Mouse (Mus musculus): Measurements from ENCODE around the gene Dcpp1. TPM values are rescaled to one million over a fixed set of nuclear protein-coding genes. Genes with fewer than 3 reads are reported as not detected.

Gene Dcpp1
- polyA plus RNA-seq, 1 experiment from 2014 or later = not detected

DNA sequence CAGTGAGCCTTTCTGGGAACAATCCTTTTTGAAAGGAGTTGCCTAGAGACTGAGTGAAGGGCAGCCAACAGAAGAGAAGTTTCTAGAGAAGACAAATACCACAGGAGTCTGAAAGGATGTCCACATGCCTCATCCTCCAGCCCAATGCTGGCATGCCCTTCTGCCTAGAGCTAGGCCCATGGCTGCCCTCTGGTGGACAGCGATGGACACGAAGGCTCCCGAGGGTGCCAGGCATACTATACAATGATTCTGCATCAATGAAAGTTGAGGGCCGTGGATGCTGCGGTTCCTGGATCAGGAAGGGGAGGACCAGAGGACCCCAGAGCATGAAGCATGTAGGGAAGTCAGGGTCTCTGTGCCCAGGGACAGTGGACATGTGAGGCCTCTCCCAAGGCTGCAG is 27.4 kb upstream of the Dcpp1 start:
- ATAC-seq (replicated peaks; ENCODE audit: low FRiP score) = no peak; the same call in 1 of the 2 replicates
- H3K27me3 ChIP-seq (ENCODE audit: control insufficient read depth, insufficient read depth, low read length) = no peaks in the 10 kb centered on the region
- H3K36me3 ChIP-seq (ENCODE audit: control insufficient read depth, insufficient read depth, low read length) = no peaks in the 10 kb centered on the region
- H3K4me2 ChIP-seq (ENCODE audit: low read depth, low read length, severe bottlenecking) = no peak overlapping the region
- H3K27ac ChIP-seq (ENCODE audit: low read depth, low read length) = no peak overlapping the region
- WGBS = 41% methylated on average over 5 of the region's 5 CpGs
- H3K4me1 ChIP-seq (replicated peaks; ENCODE audit: control insufficient read depth, insufficient read depth, low read length) = no peaks in the 10 kb centered on the region
- H3K9ac ChIP-seq (ENCODE audit: low read length) = no peak overlapping the region
- H3K9me3 ChIP-seq (ENCODE audit: control insufficient read depth, low read length) = no peaks in the 10 kb centered on the region
- DNase-seq (ENCODE audit: low spot score) = peak; percentile 75
- no peak overlapping the region for H3K4me3 ChIP-seq (ENCODE audit: low read depth, low read length)

GRCm38 (mm10) chr17:23854229-23854765 is 26.4 kb upstream of the Dcpp1 start:
- no peak for ATAC-seq (replicated peaks; ENCODE audit: low FRiP score)
- Histone ChIP-seq H3K27me3 (ENCODE audit: control insufficient read depth, insufficient read depth, low read length) (no peaks in the 10 kb centered on the region), H3K27ac (ENCODE audit: low read depth, low read length) (no peak overlapping the region), H3K4me3 (ENCODE audit: low read depth, low read length) (no peak overlapping the region), H3K36me3 (ENCODE audit: control insufficient read depth, insufficient read depth, low read length) (no peaks in the 10 kb centered on the region), H3K9me3 (ENCODE audit: control insufficient read depth, low read length) (no peaks in the 10 kb centered on the region), H3K9ac (ENCODE audit: low read length) (no peak overlapping the region), H3K4me2 (ENCODE audit: low read depth, low read length, severe bottlenecking) (no peak overlapping the region), H3K4me1 (replicated peaks; ENCODE audit: control insufficient read depth, insufficient read depth, low read length) (no peaks in the 10 kb centered on the region)
- WGBS = 89% methylated on average over 10 of the region's 10 CpGs
- no peak for DNase-seq (ENCODE audit: low spot score)

GRCm38 (mm10) chr17:23857193-23857592 is 23.5 kb upstream of the Dcpp1 start:
- Histone ChIP-seq H3K9ac (ENCODE audit: low read length) (no peak overlapping the region), H3K27me3 (ENCODE audit: control insufficient read depth, insufficient read depth, low read length) (no peaks in the 10 kb centered on the region), H3K4me2 (ENCODE audit: low read depth, low read length, severe bottlenecking) (no peak overlapping the region), H3K36me3 (ENCODE audit: control insufficient read depth, insufficient read depth, low read length) (no peaks in the 10 kb centered on the region), H3K4me1 (replicated peaks; ENCODE audit: control insufficient read depth, insufficient read depth, low read length) (no peaks in the 10 kb centered on the region), H3K4me3 (ENCODE audit: low read depth, low read length) (no peak overlapping the region), H3K27ac (ENCODE audit: low read depth, low read length) (no peak overlapping the region), H3K9me3 (ENCODE audit: control insufficient read depth, low read length) (no peaks in the 10 kb centered on the region)
- 90% methylated on average over 6 of the region's 6 CpGs for WGBS
- DNase-seq (ENCODE audit: low spot score) (no peak), ATAC-seq (replicated peaks; ENCODE audit: low FRiP score) (no peak)

GRCm38 (mm10) chr17:23857913-23858312 is 22.8 kb upstream of the Dcpp1 start:
- WGBS = 92% methylated on average over 2 of the region's 2 CpGs
- Histone ChIP-seq H3K9me3 (ENCODE audit: control insufficient read depth, low read length) (no peaks in the 10 kb centered on the region), H3K36me3 (ENCODE audit: control insufficient read depth, insufficient read depth, low read length) (no peaks in the 10 kb centered on the region), H3K27ac (ENCODE audit: low read depth, low read length) (no peak overlapping the region), H3K4me1 (replicated peaks; ENCODE audit: control insufficient read depth, insufficient read depth, low read length) (no peaks in the 10 kb centered on the region), H3K27me3 (ENCODE audit: control insufficient read depth, insufficient read depth, low read length) (no peaks in the 10 kb centered on the region), H3K4me3 (ENCODE audit: low read depth, low read length) (no peak overlapping the region), H3K4me2 (ENCODE audit: low read depth, low read length, severe bottlenecking) (no peak overlapping the region), H3K9ac (ENCODE audit: low read length) (no peak overlapping the region)
- ATAC-seq (replicated peaks; ENCODE audit: low FRiP score) (no peak), DNase-seq (ENCODE audit: low spot score) (no peak)

DNA sequence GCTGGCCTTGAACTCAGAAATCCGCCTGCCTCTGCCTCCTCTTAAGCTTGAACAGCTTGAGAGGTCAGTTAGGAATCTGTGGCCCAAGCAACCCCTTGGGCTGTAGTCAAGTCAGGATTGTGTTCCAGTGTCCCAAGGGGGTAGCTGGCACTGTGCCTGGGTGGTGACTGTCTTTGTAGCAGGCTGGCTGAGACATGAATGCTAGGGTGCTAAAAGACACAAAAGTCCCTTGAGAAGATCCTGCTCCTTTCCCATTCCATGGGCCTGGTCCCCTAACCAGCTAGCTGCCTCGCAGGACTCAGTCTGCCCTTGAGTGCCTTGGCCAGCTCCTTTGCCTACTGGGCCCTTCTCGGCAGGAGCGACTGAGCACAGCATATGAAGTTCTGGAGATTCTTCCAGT is 17.8 kb upstream of the Dcpp1 start:
- ATAC-seq (replicated peaks; ENCODE audit: low FRiP score) (no peak), DNase-seq (ENCODE audit: low spot score) (no peak)
- H3K27me3 ChIP-seq (ENCODE audit: control insufficient read depth, insufficient read depth, low read length) = no peaks in the 10 kb centered on the region
- no peaks in the 10 kb centered on the region for H3K9me3 ChIP-seq (ENCODE audit: control insufficient read depth, low read length)
- no peak overlapping the region for H3K27ac ChIP-seq (ENCODE audit: low read depth, low read length)
- no peak overlapping the region for H3K4me3 ChIP-seq (ENCODE audit: low read depth, low read length)
- H3K4me1 ChIP-seq (replicated peaks; ENCODE audit: control insufficient read depth, insufficient read depth, low read length) = no peaks in the 10 kb centered on the region
- H3K4me2 ChIP-seq (ENCODE audit: low read depth, low read length, severe bottlenecking) = no peak overlapping the region
- 86% methylated on average over 4 of the region's 4 CpGs for WGBS
- H3K36me3 ChIP-seq (ENCODE audit: control insufficient read depth, insufficient read depth, low read length) = no peaks in the 10 kb centered on the region
- no peak overlapping the region for H3K9ac ChIP-seq (ENCODE audit: low read length)

- Histone ChIP-seq H3K27ac (ENCODE audit: low read depth, low read length) (no peak within 1 kb of the TSS), H3K4me2 (ENCODE audit: low read depth, low read length, severe bottlenecking) (no peak within 1 kb of the TSS), H3K27me3 (ENCODE audit: control insufficient read depth, insufficient read depth, low read length) (no peaks in the 10 kb centered on the region), H3K9me3 (ENCODE audit: control insufficient read depth, low read length) (no peaks in the 10 kb centered on the region), H3K36me3 (ENCODE audit: control insufficient read depth, insufficient read depth, low read length) (no peaks in the 10 kb centered on the region), H3K4me3 (ENCODE audit: low read depth, low read length) (no peak within 1 kb of the TSS), H3K9ac (ENCODE audit: low read length) (no peak within 1 kb of the TSS), H3K4me1 (replicated peaks; ENCODE audit: control insufficient read depth, insufficient read depth, low read length) (no peaks in the 10 kb centered on the region)
- DNase-seq (ENCODE audit: low spot score) (no peak), ATAC-seq (replicated peaks; ENCODE audit: low FRiP score) (no peak)
- 87% methylated on average over 15 of the region's 15 CpGs for WGBS
Measured at GRCm38 (mm10) chr17:23867756-23868155, 12.9 kb upstream of the Dcpp1 start, which contains the start of gene Prss21. Gene Prss21 (plus strand): TSS chr17:23868056.

DNA sequence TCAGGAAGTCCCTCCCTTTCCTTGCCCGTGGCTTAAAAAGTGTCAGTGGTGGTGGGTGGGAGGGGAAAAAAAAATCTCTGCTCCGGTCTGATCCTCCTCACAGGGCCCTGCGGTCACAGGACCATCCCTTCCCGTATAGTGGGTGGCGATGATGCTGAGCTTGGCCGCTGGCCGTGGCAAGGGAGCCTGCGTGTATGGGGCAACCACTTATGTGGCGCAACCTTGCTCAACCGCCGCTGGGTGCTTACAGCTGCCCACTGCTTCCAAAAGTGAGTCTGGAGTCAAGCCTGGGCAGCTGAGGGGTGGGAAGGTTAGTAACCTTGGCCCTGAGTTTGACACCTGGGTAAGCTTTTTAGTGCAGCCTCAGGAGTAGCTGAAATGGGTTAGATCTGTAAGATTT is 12.2 kb upstream of the Dcpp1 start:
- Histone ChIP-seq H3K4me3 (ENCODE audit: low read depth, low read length) (no peak overlapping the region), H3K9me3 (ENCODE audit: control insufficient read depth, low read length) (no peaks in the 10 kb centered on the region), H3K36me3 (ENCODE audit: control insufficient read depth, insufficient read depth, low read length) (no peaks in the 10 kb centered on the region), H3K9ac (ENCODE audit: low read length) (no peak overlapping the region), H3K27me3 (ENCODE audit: control insufficient read depth, insufficient read depth, low read length) (no peaks in the 10 kb centered on the region), H3K4me1 (replicated peaks; ENCODE audit: control insufficient read depth, insufficient read depth, low read length) (no peaks in the 10 kb centered on the region), H3K27ac (ENCODE audit: low read depth, low read length) (no peak overlapping the region), H3K4me2 (ENCODE audit: low read depth, low read length, severe bottlenecking) (no peak overlapping the region)
- DNase-seq (ENCODE audit: low spot score) = no peak
- no peak for ATAC-seq (replicated peaks; ENCODE audit: low FRiP score)
- WGBS = 93% methylated on average over 11 of the region's 11 CpGs

GRCm38 (mm10) chr17:23873884-23874856 is 6.5 kb upstream of the Dcpp1 start:
- Histone ChIP-seq H3K27ac (ENCODE audit: low read depth, low read length) (no peak overlapping the region), H3K36me3 (ENCODE audit: control insufficient read depth, insufficient read depth, low read length) (no peaks in the 10 kb centered on the region), H3K4me3 (ENCODE audit: low read depth, low read length) (no peak overlapping the region), H3K4me1 (replicated peaks; ENCODE audit: control insufficient read depth, insufficient read depth, low read length) (no peaks in the 10 kb centered on the region), H3K27me3 (ENCODE audit: control insufficient read depth, insufficient read depth, low read length) (no peaks in the 10 kb centered on the region), H3K9ac (ENCODE audit: low read length) (no peak overlapping the region), H3K4me2 (ENCODE audit: low read depth, low read length, severe bottlenecking) (no peak overlapping the region), H3K9me3 (ENCODE audit: control insufficient read depth, low read length) (no peaks in the 10 kb centered on the region)
- ATAC-seq (replicated peaks; ENCODE audit: low FRiP score) (no peak), DNase-seq (ENCODE audit: low spot score) (peak; percentile 70)
- 52% methylated on average over 8 of the region's 8 CpGs for WGBS

All from forebrain, embryonic 11.5 days (tissue).